In genomic region chrX:134808755-134809224, GRCm38 (mm10) we compare ENCODE assay signal across 7 mouse cellular contexts. TPM values are rescaled to one million over a fixed set of nuclear protein-coding genes. Genes with fewer than 3 reads are reported as not detected.
A peak's percentile ranks its signal among the peaks of the same experiment; 100 is the strongest.
DNase-seq lines count a peak whose midpoint lies in the region; ATAC-seq lines count a peak whose summit lies in the region.

Gene Armcx2, minus strand, starts transcription at chrX:134809221.

- peak; percentile 61 for DNase-seq in T-cell, adult 2 months (ENCODE audit: low spot score)
- DNase-seq in cerebellum, adult 18-20 months = peak; percentile 61 to 72
- peak; percentile 31 to 37 for DNase-seq in layer of hippocampus, postnatal 25 days (ENCODE audit: extremely low spot score in 1 of 2, low spot score in 1 of 2)
- peak; percentile 67 for DNase-seq in lung, postnatal 10 days
- peak; percentile 39 for DNase-seq in retina, adult 2 months (ENCODE audit: low read depth, low spot score)

- ATAC-seq in frontal cortex, adult (ENCODE audit: low TSS enrichment) = peak; percentile 96
- ATAC-seq in hindbrain, embryonic 12.5 days (ENCODE audit: low FRiP score) = peak; percentile 87

- H3K9ac ChIP-seq in hindbrain, embryonic 12.5 days = peak within 1 kb of the TSS; percentile 72

- peak within 1 kb of the TSS; percentile 88 for H3K27ac ChIP-seq in hindbrain, embryonic 12.5 days

- H3K9me3 ChIP-seq in hindbrain, embryonic 12.5 days (replicated peaks) = no peaks in the 10 kb centered on the region

- peaks cover 12% of the 10 kb centered on the region for H3K36me3 ChIP-seq in hindbrain, embryonic 12.5 days

- peak within 1 kb of the TSS; percentile 59 for H3K4me3 ChIP-seq in hindbrain, embryonic 12.5 days

- no peaks in the 10 kb centered on the region for H3K4me1 ChIP-seq in hindbrain, embryonic 12.5 days

- H3K27me3 ChIP-seq in hindbrain, embryonic 12.5 days = peaks cover 21% of the 10 kb centered on the region

- WGBS in hindbrain, embryonic 12.5 days = 14% methylated on average over 16 of the region's 16 CpGs

- peak within 1 kb of the TSS; percentile 56 for H3K4me2 ChIP-seq in hindbrain, embryonic 12.5 days (replicated peaks)

RNA-seq across cellular contexts. Expression of gene Armcx2, which starts in this region (rescaled TPM):
- polyA plus RNA-seq in hindbrain, embryonic 12.5 days (2016; fragmentation: Nextera tagmentation; extraction: Ambion mirVana) = 95.8 and 96.2 TPM in 2 replicates
- 10 to 100 TPM; 78.5 to 80.1 TPM for total RNA-seq in layer of hippocampus, postnatal 25 days (2021)

Comparison
In these comparisons a context has a peak if more than half of its experiments do, and no peak if none do; other contexts are left out.
1. Peak in every context shown above with its lines: DNase-seq, ATAC-seq, H3K4me3 ChIP-seq and H3K27ac ChIP-seq.